Mouse (Mus musculus) E14TG2a.4 (cell line): ENCODE results near the gene Ccdc87.

ENCODE experiments used
- H3K27me3 ChIP-seq: 2 replicates; pipeline ENCODE4 v1.6.1; 2014; ENCODE audit warnings: low read length, control low read depth; ENCODE audit not compliant: insufficient read depth
- H3K36me3 ChIP-seq: 2 replicates; pipeline ENCODE4 v1.6.1; 2014; ENCODE audit warnings: low read length, control low read depth; ENCODE audit not compliant: insufficient read depth
- H3K4me1 ChIP-seq: replicated peaks from 2 replicates; pipeline ENCODE4 v1.6.1; 2014; ENCODE audit warnings: low read depth, low read length, control low read depth
- H3K4me3 ChIP-seq: replicated peaks from 2 replicates; pipeline ENCODE4 v1.5.1; 2014; ENCODE audit warnings: mild to moderate bottlenecking, low read length
- H3K9me3 ChIP-seq: 2 replicates; pipeline ENCODE4 v1.6.1; 2014; ENCODE audit warnings: low read length, control low read depth
- CTCF ChIP-seq: conservative IDR thresholded peaks from 2 replicates; pipeline ENCODE4 v1.5.1; 2014; ENCODE audit warnings: low read length
- NANOG ChIP-seq: IDR thresholded peaks from 2 replicates; pipeline ENCODE4 v1.6.1; 2014; ENCODE audit warnings: borderline replicate concordance, low read length, mixed read lengths
- POU5F1 ChIP-seq: IDR thresholded peaks from 2 replicates; pipeline ENCODE4 v1.6.1; 2014; ENCODE audit warnings: low read length, borderline replicate concordance

Ccdc87 gene

DNA sequence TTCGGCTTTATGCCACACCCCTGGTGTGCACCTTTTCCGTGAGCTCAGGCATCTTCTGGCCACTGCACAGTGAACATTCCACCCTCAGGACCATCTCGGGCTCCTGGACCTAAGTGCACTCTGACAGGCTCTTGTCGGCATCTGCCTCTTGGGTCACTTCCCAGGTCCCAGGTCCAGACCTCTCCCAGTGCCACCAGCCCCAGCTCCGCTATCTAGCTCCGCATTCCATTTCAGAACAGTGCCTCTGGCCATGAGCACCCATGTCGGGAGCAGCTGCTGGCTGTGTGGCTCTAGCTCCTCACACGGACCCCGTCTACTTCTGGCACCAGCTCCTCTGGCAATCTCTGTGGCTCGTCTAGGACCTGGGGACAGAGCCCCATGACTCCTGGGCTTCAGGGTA is 50.6 kb downstream of the Ccdc87 start:
- peaks cover 42% of the 10 kb centered on the region for H3K36me3 ChIP-seq
- TF ChIP-seq NANOG (no peak), POU5F1 (no peak), CTCF (no peak)
- peaks cover 16% of the 10 kb centered on the region for H3K4me1 ChIP-seq
- H3K4me3 ChIP-seq, result no peak overlapping the region
- H3K9me3 ChIP-seq, result no peaks in the 10 kb centered on the region
- H3K27me3 ChIP-seq, result peaks cover 41% of the 10 kb centered on the region

DNA sequence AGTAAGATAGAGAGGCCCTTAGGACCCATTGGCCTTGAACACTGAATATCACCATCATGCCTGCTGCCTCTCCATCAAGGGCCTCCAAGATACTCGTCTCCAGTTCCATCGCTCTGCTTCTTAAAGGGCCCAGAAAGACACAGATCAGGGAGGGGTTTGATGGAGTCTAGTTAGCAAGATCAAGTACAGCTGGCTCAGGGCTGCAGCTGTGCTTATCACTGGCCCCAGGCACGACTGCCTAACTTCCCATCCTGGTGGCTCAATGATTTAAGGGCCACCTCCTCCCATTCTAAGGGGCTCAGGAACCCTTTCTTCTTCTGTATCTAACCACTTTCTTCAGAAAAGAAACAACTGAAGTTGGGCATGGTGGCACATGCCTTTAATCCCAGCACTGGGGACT is 52.6 kb downstream of the Ccdc87 start:
- Histone ChIP-seq H3K36me3 (peaks cover 39% of the 10 kb centered on the region), H3K4me1 (peaks cover 35% of the 10 kb centered on the region), H3K27me3 (peaks cover 45% of the 10 kb centered on the region), H3K4me3 (no peak overlapping the region), H3K9me3 (no peaks in the 10 kb centered on the region)
- no peak for TF ChIP-seq NANOG
- no peak for TF ChIP-seq CTCF
- no peak for TF ChIP-seq POU5F1
